Mouse (Mus musculus) CH12.LX (cell line): ENCODE results near the gene Ttc25.

ENCODE experiments used
- CTCF ChIP-seq, 2 experiments: IDR thresholded peaks in 1 of 2; conservative IDR thresholded peaks in 1 of 2; 2 replicates each; pipeline ENCODE4 v1.5.1; 2011 to 2012; ENCODE audit warnings: low read depth in 2 of 2, low read length in 2 of 2, improper control_type of control experiment in 1 of 2, inconsistent platforms in 1 of 2, mild to moderate bottlenecking in 1 of 2, moderate library complexity in 1 of 2
- E2F4 ChIP-seq: IDR thresholded peaks from 2 replicates; pipeline ENCODE4 v1.6.1; 2011; ENCODE audit warnings: low read depth, low read length, improper control_type of control experiment; ENCODE audit not compliant: insufficient replicate concordance
- KAT2A ChIP-seq: IDR thresholded peaks from 2 replicates; pipeline ENCODE4 v1.6.1; 2012; ENCODE audit warnings: low read length, improper control_type of control experiment, inconsistent platforms; ENCODE audit not compliant: insufficient replicate concordance
- NRF1 ChIP-seq: IDR thresholded peaks from 2 replicates; pipeline ENCODE4 v1.6.1; 2014; ENCODE audit warnings: low read depth, mild to moderate bottlenecking, inconsistent platforms, low read length, improper control_type of control experiment, moderate library complexity

- no peak for TF ChIP-seq KAT2A
- no peak for TF ChIP-seq E2F4
- no peak for TF ChIP-seq CTCF (conservative IDR thresholded peaks at IDR 0.05 in 1 of 2, IDR thresholded peaks at IDR 0.05 in 1 of 2; ENCODE audit: low read depth in 2 of 2, low read length in 2 of 2)
- no peak for TF ChIP-seq NRF1
Measured at GRCm38 (mm10) chr11:100526052-100526816, 19.2 kb upstream of the Ttc25 start.
